Mouse (Mus musculus): ENCODE results near the gene G6pdx. TPM values are rescaled to one million over a fixed set of nuclear protein-coding genes. Genes with fewer than 3 reads are reported as not detected.

G6pdx gene
- polyA plus RNA-seq, 1 experiment from 2014 or later, result 43.9 TPM

- Histone ChIP-seq H3K36me3 (ENCODE audit: control insufficient read depth, insufficient read depth, low read length) (no peaks in the 10 kb centered on the region), H3K27me3 (replicated peaks; ENCODE audit: control insufficient read depth, insufficient read depth, low read length) (no peaks in the 10 kb centered on the region), H3K4me1 (ENCODE audit: control insufficient read depth, insufficient read depth, low read length) (no peaks in the 10 kb centered on the region), H3K4me2 (ENCODE audit: low read depth, low read length) (no peak overlapping the region), H3K9ac (ENCODE audit: low read depth, low read length) (no peak overlapping the region), H3K9me3 (ENCODE audit: control insufficient read depth, low read length) (no peaks in the 10 kb centered on the region), H3K4me3 (ENCODE audit: low read depth, low read length) (no peak overlapping the region), H3K27ac (replicated peaks; ENCODE audit: low read depth, low read length) (no peak overlapping the region)
- ATAC-seq (ENCODE audit: low read depth), result peak; percentile 35; the same call in 1 of the 2 replicates
- DNase-seq (ENCODE audit: low spot score), result peak; percentile 39
These were observed 4.6 kb downstream of the G6pdx start for GRCm38 (mm10) chrX:74424443-74424842.

DNA sequence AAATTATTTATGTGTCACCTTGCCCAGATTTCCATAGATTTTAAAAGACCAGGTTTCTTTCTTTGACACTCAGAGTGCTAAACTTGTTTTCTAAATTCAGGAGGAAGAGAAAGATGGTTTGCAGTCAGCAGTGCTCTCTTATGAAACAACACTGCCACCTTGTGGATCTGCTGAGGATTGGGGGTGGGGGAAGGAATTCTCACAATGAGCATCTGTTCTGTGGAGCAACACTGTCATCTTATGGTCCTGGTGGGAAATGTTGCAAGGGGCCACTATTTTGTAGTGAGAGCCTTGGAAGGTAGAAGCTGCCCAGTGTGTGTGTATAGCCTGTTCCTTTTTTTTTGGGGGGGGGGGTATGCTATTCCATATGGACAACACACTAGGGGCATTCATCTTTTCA is 15.6 kb downstream of the G6pdx start:
- Histone ChIP-seq H3K9ac (ENCODE audit: low read depth, low read length) (no peak overlapping the region), H3K9me3 (ENCODE audit: control insufficient read depth, low read length) (no peaks in the 10 kb centered on the region), H3K4me1 (ENCODE audit: control insufficient read depth, insufficient read depth, low read length) (no peaks in the 10 kb centered on the region), H3K4me3 (ENCODE audit: low read depth, low read length) (no peak overlapping the region), H3K4me2 (ENCODE audit: low read depth, low read length) (no peak overlapping the region), H3K27ac (replicated peaks; ENCODE audit: low read depth, low read length) (no peak overlapping the region), H3K27me3 (replicated peaks; ENCODE audit: control insufficient read depth, insufficient read depth, low read length) (no peaks in the 10 kb centered on the region), H3K36me3 (ENCODE audit: control insufficient read depth, insufficient read depth, low read length) (no peaks in the 10 kb centered on the region)
- peak; percentile 87 for ATAC-seq (ENCODE audit: low read depth)
- DNase-seq (ENCODE audit: low spot score), result peak; percentile 75

DNA sequence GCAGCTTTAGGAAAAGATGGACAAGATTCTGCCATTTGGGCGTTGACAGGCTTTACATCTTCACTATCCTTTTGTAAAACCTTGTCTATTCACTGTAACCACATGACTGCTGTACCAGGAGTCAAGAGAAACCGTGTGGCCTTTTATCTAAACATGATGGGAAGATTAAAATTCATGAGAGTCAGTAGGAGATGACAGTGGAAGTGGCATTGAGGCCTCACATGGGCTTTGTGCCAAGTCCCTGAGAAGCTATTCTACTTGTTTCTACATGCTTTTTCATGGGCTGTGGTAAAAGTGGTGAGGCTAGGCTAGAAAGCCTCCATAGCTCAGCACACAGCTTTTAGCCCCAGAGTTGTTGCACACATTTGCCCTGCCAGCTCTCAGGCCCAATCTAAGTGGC is 20.7 kb downstream of the G6pdx start:
- DNase-seq (ENCODE audit: low spot score) (peak; percentile 22), ATAC-seq (ENCODE audit: low read depth) (no peak)
- H3K4me1 ChIP-seq (ENCODE audit: control insufficient read depth, insufficient read depth, low read length), result no peaks in the 10 kb centered on the region
- no peak overlapping the region for H3K4me2 ChIP-seq (ENCODE audit: low read depth, low read length)
- no peak overlapping the region for H3K4me3 ChIP-seq (ENCODE audit: low read depth, low read length)
- 45% methylated on average over 2 of the region's 2 CpGs for WGBS
- H3K9ac ChIP-seq (ENCODE audit: low read depth, low read length), result no peak overlapping the region
- no peaks in the 10 kb centered on the region for H3K27me3 ChIP-seq (replicated peaks; ENCODE audit: control insufficient read depth, insufficient read depth, low read length)
- H3K27ac ChIP-seq (replicated peaks; ENCODE audit: low read depth, low read length), result no peak overlapping the region
- H3K36me3 ChIP-seq (ENCODE audit: control insufficient read depth, insufficient read depth, low read length), result no peaks in the 10 kb centered on the region
- H3K9me3 ChIP-seq (ENCODE audit: control insufficient read depth, low read length), result no peaks in the 10 kb centered on the region

DNA sequence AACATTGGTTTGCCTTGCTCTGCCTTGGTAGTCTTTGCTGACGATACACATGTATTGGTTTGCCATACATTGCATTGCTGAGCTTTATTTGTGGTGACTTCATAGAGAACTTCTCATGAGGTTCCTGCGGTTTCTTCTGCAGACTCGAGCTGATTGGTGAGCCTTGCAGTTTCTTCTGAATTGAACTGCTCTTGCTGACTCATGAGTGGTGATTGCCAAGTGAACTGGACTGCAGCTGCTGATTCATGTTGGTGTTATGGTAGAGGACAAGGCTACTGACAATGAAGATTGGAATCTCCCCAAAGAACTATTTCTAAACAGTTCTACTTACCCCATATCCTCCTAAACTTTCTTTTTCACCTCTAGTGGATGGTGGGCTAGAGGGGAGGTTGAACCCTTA is 28.9 kb downstream of the G6pdx start:
- WGBS, result 72% methylated on average over 3 of the region's 3 CpGs
- Histone ChIP-seq H3K4me2 (ENCODE audit: low read depth, low read length) (no peak overlapping the region), H3K9ac (ENCODE audit: low read depth, low read length) (no peak overlapping the region), H3K4me3 (ENCODE audit: low read depth, low read length) (no peak overlapping the region), H3K9me3 (ENCODE audit: control insufficient read depth, low read length) (no peaks in the 10 kb centered on the region), H3K36me3 (ENCODE audit: control insufficient read depth, insufficient read depth, low read length) (no peaks in the 10 kb centered on the region), H3K4me1 (ENCODE audit: control insufficient read depth, insufficient read depth, low read length) (no peaks in the 10 kb centered on the region), H3K27ac (replicated peaks; ENCODE audit: low read depth, low read length) (no peak overlapping the region), H3K27me3 (replicated peaks; ENCODE audit: control insufficient read depth, insufficient read depth, low read length) (no peaks in the 10 kb centered on the region)
- ATAC-seq (ENCODE audit: low read depth), result no peak
- DNase-seq (ENCODE audit: low spot score), result no peak

- WGBS, result 22% methylated on average over 21 of the region's 30 CpGs
- peak within 1 kb of the TSS; percentile 88 for H3K27ac ChIP-seq (replicated peaks; ENCODE audit: low read depth, low read length)
These were observed 36.2 kb downstream of the G6pdx start, which contains the start of the genes Fam3a and Ikbkg for GRCm38 (mm10) chrX:74392535-74393443. Fam3a (minus strand) TSS chrX:74393272. Ikbkg (plus strand) TSS chrX:74393290.

GRCm38 (mm10) chrX:74388153-74388552 is 40.8 kb downstream of the G6pdx start:
- H3K27ac ChIP-seq (replicated peaks; ENCODE audit: low read depth, low read length), result no peak overlapping the region
- H3K4me2 ChIP-seq (ENCODE audit: low read depth, low read length), result no peak overlapping the region
- no peak overlapping the region for H3K9ac ChIP-seq (ENCODE audit: low read depth, low read length)
- no peaks in the 10 kb centered on the region for H3K9me3 ChIP-seq (ENCODE audit: control insufficient read depth, low read length)
- DNase-seq (ENCODE audit: low spot score), result no peak
- 0 out of 2 replicates have a peak, but pooled peaks cover 10% of the 10 kb centered on the region for H3K36me3 ChIP-seq (ENCODE audit: control insufficient read depth, insufficient read depth, low read length)
- H3K27me3 ChIP-seq (replicated peaks; ENCODE audit: control insufficient read depth, insufficient read depth, low read length), result no peaks in the 10 kb centered on the region
- ATAC-seq (ENCODE audit: low read depth), result no peak
- no peak overlapping the region for H3K4me3 ChIP-seq (ENCODE audit: low read depth, low read length)
- H3K4me1 ChIP-seq (ENCODE audit: control insufficient read depth, insufficient read depth, low read length), result peaks cover 5% of the 10 kb centered on the region; the same call in 1 of the 2 replicates

More at GRCm38 (mm10) chrX:74392535-74393443, 36.2 kb downstream of the G6pdx start, which contains the start of the genes Fam3a and Ikbkg:
- Histone ChIP-seq H3K9me3 (ENCODE audit: control insufficient read depth, low read length) (no peaks in the 10 kb centered on the region), H3K4me2 (ENCODE audit: low read depth, low read length) (peak within 1 kb of the TSS; percentile 63), H3K9ac (ENCODE audit: low read depth, low read length) (peak within 1 kb of the TSS; percentile 84), H3K4me1 (ENCODE audit: control insufficient read depth, insufficient read depth, low read length) (peaks cover 5% of the 10 kb centered on the region; the same call in 1 of the 2 replicates), H3K36me3 (ENCODE audit: control insufficient read depth, insufficient read depth, low read length) (no peaks in the 10 kb centered on the region), H3K4me3 (ENCODE audit: low read depth, low read length) (peak within 1 kb of the TSS; percentile 58), H3K27me3 (replicated peaks; ENCODE audit: control insufficient read depth, insufficient read depth, low read length) (no peaks in the 10 kb centered on the region)
- peak; percentile 100 for ATAC-seq (ENCODE audit: low read depth)
- peak; percentile 96 for DNase-seq (ENCODE audit: low spot score)

DNA sequence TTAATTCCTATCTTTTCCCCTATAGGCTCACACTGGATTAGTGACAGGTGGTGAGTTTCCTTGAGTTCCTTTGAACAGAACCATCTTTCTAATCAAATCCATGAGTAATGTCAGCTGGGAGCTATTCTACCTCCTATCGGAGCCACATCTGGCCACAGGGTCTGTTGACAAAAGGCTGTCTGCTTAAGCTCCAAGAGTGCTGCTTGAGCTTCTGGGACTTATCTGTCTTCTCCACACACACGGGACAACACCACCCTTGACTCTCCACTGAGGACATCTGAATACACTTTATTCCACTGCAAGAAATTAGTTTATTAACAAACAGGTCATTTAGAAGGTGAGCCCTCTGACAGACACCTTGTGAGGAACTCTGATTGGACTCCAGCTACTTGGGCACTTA is 44.5 kb downstream of the G6pdx start:
- no peak overlapping the region for H3K4me3 ChIP-seq (ENCODE audit: low read depth, low read length)
- no peak overlapping the region for H3K27ac ChIP-seq (replicated peaks; ENCODE audit: low read depth, low read length)
- no peak overlapping the region for H3K4me2 ChIP-seq (ENCODE audit: low read depth, low read length)
- no peaks in the 10 kb centered on the region for H3K9me3 ChIP-seq (ENCODE audit: control insufficient read depth, low read length)
- H3K4me1 ChIP-seq (ENCODE audit: control insufficient read depth, insufficient read depth, low read length), result no peaks in the 10 kb centered on the region
- H3K36me3 ChIP-seq (ENCODE audit: control insufficient read depth, insufficient read depth, low read length), result 0 out of 2 replicates have a peak, but pooled peaks cover 10% of the 10 kb centered on the region
- WGBS, result 70% methylated on average over 2 of the region's 2 CpGs
- no peak for DNase-seq (ENCODE audit: low spot score)
- ATAC-seq (ENCODE audit: low read depth), result no peak
- no peak overlapping the region for H3K9ac ChIP-seq (ENCODE audit: low read depth, low read length)
- H3K27me3 ChIP-seq (replicated peaks; ENCODE audit: control insufficient read depth, insufficient read depth, low read length), result no peaks in the 10 kb centered on the region

DNA sequence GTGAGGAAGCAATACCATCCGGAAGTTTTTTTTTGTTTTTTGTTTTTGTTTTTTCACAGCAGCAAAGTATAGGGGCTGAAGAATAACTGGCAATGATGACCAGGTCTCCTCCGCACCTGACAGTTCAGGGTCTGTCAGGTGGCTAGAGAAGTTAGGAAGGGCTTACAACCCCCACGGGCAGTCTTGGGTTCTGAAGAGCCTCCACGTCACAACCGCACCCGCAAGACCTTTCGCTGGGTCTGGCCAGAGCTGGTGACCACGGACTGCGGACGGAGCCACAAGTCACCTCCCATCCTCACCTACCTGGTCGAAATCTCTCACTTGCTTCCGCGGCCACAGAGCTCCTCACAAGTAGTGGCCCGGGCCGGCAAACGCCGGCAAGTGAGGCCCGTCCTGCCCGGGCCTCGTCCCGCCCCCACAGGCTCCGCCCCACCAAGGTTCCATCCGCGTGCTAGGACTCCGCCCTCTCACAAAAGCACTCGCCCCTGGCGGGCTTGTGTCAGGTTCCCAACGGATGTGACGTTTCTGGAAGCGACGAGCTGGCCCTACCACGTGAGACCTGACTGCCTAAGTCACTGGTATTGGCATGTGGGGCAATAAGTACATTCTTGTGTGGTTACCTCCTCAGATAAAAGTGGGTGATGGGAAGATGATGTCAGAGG is 56.0 kb downstream of the G6pdx start, which contains the start of the genes Ubl4a and Slc10a3:
Gene Ubl4a, minus strand, starts transcription at position 331 of the 662 bp plus-strand sequence.
Gene Slc10a3, minus strand, starts transcription at position 462 of the 662 bp plus-strand sequence.
- peak within 1 kb of the TSS; percentile 70 for H3K9ac ChIP-seq (ENCODE audit: low read depth, low read length)
- H3K27ac ChIP-seq (replicated peaks; ENCODE audit: low read depth, low read length), result no peak within 1 kb of the TSS
- DNase-seq (ENCODE audit: low spot score) (peak; percentile 95), ATAC-seq (ENCODE audit: low read depth) (peak; percentile 92)
- 22% methylated on average over 29 of the region's 32 CpGs for WGBS
- no peaks in the 10 kb centered on the region for H3K9me3 ChIP-seq (ENCODE audit: control insufficient read depth, low read length)
- 0 out of 2 replicates have a peak, but pooled peaks cover 6% of the 10 kb centered on the region for H3K36me3 ChIP-seq (ENCODE audit: control insufficient read depth, insufficient read depth, low read length)
- H3K4me1 ChIP-seq (ENCODE audit: control insufficient read depth, insufficient read depth, low read length), result no peaks in the 10 kb centered on the region
- peak within 1 kb of the TSS; percentile 49 for H3K4me3 ChIP-seq (ENCODE audit: low read depth, low read length)
- peak within 1 kb of the TSS; percentile 65 for H3K4me2 ChIP-seq (ENCODE audit: low read depth, low read length)
- no peaks in the 10 kb centered on the region for H3K27me3 ChIP-seq (replicated peaks; ENCODE audit: control insufficient read depth, insufficient read depth, low read length)
